Mouse (Mus musculus): ENCODE measurements around the gene Fkbp9.
"Not testable (repeated sequence)": the region's sequence is repeated elsewhere in the genome, so short reads cannot be mapped to it uniquely, and the experiment has no call there.

Gene Fkbp9

GRCm38 (mm10) chr6:56843229-56843628 is 11.4 kb downstream of the Fkbp9 start:
- DNase-seq (ENCODE audit: low spot score), result no peak

- DNase-seq (ENCODE audit: low spot score), result no peak
These were observed 12.5 kb downstream of the Fkbp9 start for GRCm38 (mm10) chr6:56844365-56844764.

GRCm38 (mm10) chr6:56848974-56849373 is 17.1 kb downstream of the Fkbp9 start:
- no peak for DNase-seq (ENCODE audit: low spot score)

- no peak for DNase-seq (ENCODE audit: low spot score)
These were observed 18.5 kb downstream of the Fkbp9 start for GRCm38 (mm10) chr6:56850315-56850714.

GRCm38 (mm10) chr6:56854803-56855202 is 22.9 kb downstream of the Fkbp9 start:
- no peak for DNase-seq (ENCODE audit: low spot score)

- peak; percentile 10 for DNase-seq (ENCODE audit: low spot score)
These were observed 24.9 kb downstream of the Fkbp9 start for GRCm38 (mm10) chr6:56856748-56857147.

- no peak for DNase-seq (ENCODE audit: low spot score)
These were observed 28.5 kb downstream of the Fkbp9 start for GRCm38 (mm10) chr6:56860205-56860848.

- not testable (repeated sequence) for DNase-seq (ENCODE audit: low spot score)
These were observed 35.0 kb downstream of the Fkbp9 start for GRCm38 (mm10) chr6:56866899-56867298.

- DNase-seq (ENCODE audit: low spot score), result no peak
These were observed 36.7 kb downstream of the Fkbp9 start for GRCm38 (mm10) chr6:56868565-56868964.

GRCm38 (mm10) chr6:56870027-56870426 is 38.2 kb downstream of the Fkbp9 start:
- DNase-seq (ENCODE audit: low spot score), result no peak

- DNase-seq (ENCODE audit: low spot score), result no peak
These were observed 45.0 kb downstream of the Fkbp9 start for GRCm38 (mm10) chr6:56876870-56877269.

- DNase-seq (ENCODE audit: low spot score), result no peak
These were observed 46.1 kb downstream of the Fkbp9 start for GRCm38 (mm10) chr6:56877985-56878384.

- peak; percentile 7 for DNase-seq (ENCODE audit: low spot score)
These were observed 47.6 kb downstream of the Fkbp9 start for GRCm38 (mm10) chr6:56879352-56879955.

GRCm38 (mm10) chr6:56888561-56888960 is 56.7 kb downstream of the Fkbp9 start:
- DNase-seq (ENCODE audit: low spot score), result no peak

- DNase-seq (ENCODE audit: low spot score), result no peak
These were observed 58.9 kb downstream of the Fkbp9 start for GRCm38 (mm10) chr6:56890762-56891161.

GRCm38 (mm10) chr6:56899601-56900000 is 67.7 kb downstream of the Fkbp9 start:
- DNase-seq (ENCODE audit: low spot score), result no peak

GRCm38 (mm10) chr6:56901336-56901735 is 69.5 kb downstream of the Fkbp9 start:
- DNase-seq (ENCODE audit: low spot score), result no peak

GRCm38 (mm10) chr6:56901824-56902386 is 70.0 kb downstream of the Fkbp9 start:
- peak; percentile 82 for DNase-seq (ENCODE audit: low spot score)

- DNase-seq (ENCODE audit: low spot score), result no peak
These were observed 71.0 kb downstream of the Fkbp9 start for GRCm38 (mm10) chr6:56902606-56903520.

- no peak for DNase-seq (ENCODE audit: low spot score)
These were observed 72.0 kb downstream of the Fkbp9 start for GRCm38 (mm10) chr6:56903831-56904230.

- DNase-seq (ENCODE audit: low spot score), result no peak
These were observed 72.5 kb downstream of the Fkbp9 start for GRCm38 (mm10) chr6:56904330-56904729.

- DNase-seq (ENCODE audit: low spot score), result no peak
These were observed 73.1 kb downstream of the Fkbp9 start for GRCm38 (mm10) chr6:56904982-56905381.

- DNase-seq (ENCODE audit: low spot score), result no peak
These were observed 73.6 kb downstream of the Fkbp9 start for GRCm38 (mm10) chr6:56905486-56905885.

All from urinary bladder, postnatal 14 days (tissue).